Comparison of ENCODE assay signal across 21 mouse cellular contexts in the genomic region with DNA sequence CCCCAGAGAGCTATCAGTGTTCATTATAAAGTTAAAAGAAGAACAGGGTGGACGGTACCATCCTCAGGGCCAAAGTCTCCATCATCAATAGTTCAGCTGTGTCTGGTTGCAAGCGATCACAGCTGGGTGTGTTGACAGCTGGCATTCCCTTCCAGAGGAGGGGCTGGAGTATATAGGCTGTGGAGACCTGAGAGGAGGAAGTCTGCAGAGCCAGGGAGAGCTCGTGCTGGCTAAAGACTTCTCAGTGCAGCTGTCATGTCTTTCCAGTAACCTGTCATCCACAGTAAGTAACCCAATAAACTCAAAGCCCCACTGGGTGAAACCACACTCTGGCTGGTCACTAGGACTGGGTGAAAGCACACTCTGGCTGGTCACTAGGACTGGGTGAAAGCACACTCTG.
DNase-seq lines count a peak whose midpoint lies in the region; ATAC-seq and TF ChIP-seq lines count a peak whose summit lies in the region.
"Had no signal": no experiment of that assay in that cellular context is flagged by ENCODE, and none has a peak within 500 bp of the region (broad histone marks: within the 10 kb centered on the region; RNA-seq: fewer than 3 reads in every experiment).

No protein-coding gene starts in this region.

- no peak for TF ChIP-seq POLR2A in myocyte (IDR thresholded peaks at IDR 0.05; ENCODE audit: insufficient read length, low read depth)

- peaks cover 34% of the 10 kb centered on the region for H3K36me3 ChIP-seq in heart, embryonic 14.5 days (ENCODE audit: control insufficient read depth, insufficient read depth, low read length)
- H3K36me3 ChIP-seq in lung, postnatal 0 days (ENCODE audit: insufficient read depth, low read length) = no peaks in the 10 kb centered on the region
- peaks cover 3% of the 10 kb centered on the region for H3K36me3 ChIP-seq in myocyte (ENCODE audit: control insufficient read depth, insufficient read depth)
- H3K36me3 ChIP-seq: intestine, embryonic 15.5 days had no signal

- H3K27me3 ChIP-seq in heart, embryonic 14.5 days (ENCODE audit: control insufficient read depth, insufficient read depth, low read length) = no peaks in the 10 kb centered on the region
- no peaks in the 10 kb centered on the region for H3K27me3 ChIP-seq in lung, postnatal 0 days (replicated peaks; ENCODE audit: insufficient read depth, low read length)
- no peaks in the 10 kb centered on the region for H3K27me3 ChIP-seq in myocyte (ENCODE audit: control insufficient read depth, insufficient read depth, insufficient read length)
- H3K27me3 ChIP-seq: hindbrain, embryonic 15.5 days; intestine, embryonic 15.5 days; liver, embryonic 13.5 days; stomach, embryonic 15.5 days had no signal

- WGBS in heart, embryonic 14.5 days = 17% methylated on average over 3 of the region's 3 CpGs
- 62% methylated on average over 3 of the region's 3 CpGs for WGBS in lung, postnatal 0 days

- peak; percentile 15 for DNase-seq in gastrocnemius, adult 18-20 months (ENCODE audit: low spot score)
- DNase-seq in gastrocnemius, postnatal 10 days = no peak
- no peak for DNase-seq in heart, adult 9 months (ENCODE audit: low spot score in 2 of 2)
- DNase-seq in lung, postnatal 0 days (ENCODE audit: low spot score) = peak; percentile 13
- DNase-seq in lung, postnatal 4 days = no peak
- no peak for DNase-seq in spleen, adult 12 weeks (ENCODE audit: low spot score)
- DNase-seq: cerebellum, adult 2 months; kidney, adult 9 months; kidney, postnatal 25 days; left cerebral cortex, postnatal 4 days; liver, embryonic 13.5 days; lung, postnatal 36 days; right cerebral cortex, postnatal 25 days; thymus, adult 2 months had no signal

- H3ac ChIP-seq in myocyte (ENCODE audit: control insufficient read depth, insufficient read length) = no peak overlapping the region

- H3K4me2 ChIP-seq in heart, embryonic 14.5 days (ENCODE audit: low read length) = no peak overlapping the region
- H3K4me2 ChIP-seq in lung, postnatal 0 days (replicated peaks; ENCODE audit: low read depth, low read length) = no peak overlapping the region
- peak overlapping the region; percentile 34 for H3K4me2 ChIP-seq in myocyte (ENCODE audit: low read depth)
- H3K4me2 ChIP-seq: hindbrain, embryonic 15.5 days; intestine, embryonic 15.5 days; liver, embryonic 13.5 days; stomach, embryonic 15.5 days had no signal

- no peak for TF ChIP-seq EP300 in lung, postnatal 0 days (IDR thresholded peaks at IDR 0.05)

- H3K9ac ChIP-seq in heart, embryonic 14.5 days (ENCODE audit: low read length) = no peak overlapping the region
- no peak overlapping the region for H3K9ac ChIP-seq in lung, postnatal 0 days (replicated peaks; ENCODE audit: low read depth)
- H3K9ac ChIP-seq: hindbrain, embryonic 15.5 days; intestine, embryonic 15.5 days; liver, embryonic 13.5 days; stomach, embryonic 15.5 days had no signal

- no peak overlapping the region for H3K4me3 ChIP-seq in heart, embryonic 14.5 days (ENCODE audit: control insufficient read depth in 1 of 2, insufficient read depth in 1 of 2, low read depth in 1 of 2, low read length in 2 of 2)
- H3K4me3 ChIP-seq in lung, postnatal 0 days (ENCODE audit: low read depth, low read length) = no peak overlapping the region
- H3K4me3 ChIP-seq in myocyte = no peak overlapping the region
- H3K4me3 ChIP-seq: erythroblast, embryonic 14.5 days; hindbrain, embryonic 15.5 days; intestine, embryonic 15.5 days; liver, embryonic 13.5 days; stomach, embryonic 15.5 days had no signal

- no peaks in the 10 kb centered on the region for H3K79me2 ChIP-seq in myocyte (ENCODE audit: control insufficient read depth, insufficient read depth)

- H3K4me1 ChIP-seq in heart, embryonic 14.5 days (ENCODE audit: control insufficient read depth in 2 of 2, insufficient read depth in 2 of 2, low read length in 2 of 2) = peaks cover 22 to 41% of the 10 kb centered on the region in 2 experiments
- no peaks in the 10 kb centered on the region for H3K4me1 ChIP-seq in lung, postnatal 0 days (ENCODE audit: insufficient read depth, low read depth, low read length)
- H3K4me1 ChIP-seq: intestine, embryonic 15.5 days had no signal

- no peak overlapping the region for H3K27ac ChIP-seq in heart, embryonic 14.5 days (replicated peaks in 1 of 2; ENCODE audit: control insufficient read depth in 1 of 2, insufficient read depth in 1 of 2, low read depth in 2 of 2, low read length in 2 of 2)
- no peak overlapping the region for H3K27ac ChIP-seq in lung, postnatal 0 days (ENCODE audit: low read length)
- H3K27ac ChIP-seq: hindbrain, embryonic 15.5 days; intestine, embryonic 15.5 days; liver, embryonic 13.5 days; stomach, embryonic 15.5 days had no signal

- no peak for TF ChIP-seq CTCF in lung, postnatal 0 days (IDR thresholded peaks at IDR 0.05)

- no peaks in the 10 kb centered on the region for H3K9me3 ChIP-seq in heart, embryonic 14.5 days (ENCODE audit: control insufficient read depth, low read length)
- H3K9me3 ChIP-seq in lung, postnatal 0 days (ENCODE audit: low read length) = no peaks in the 10 kb centered on the region
- H3K9me3 ChIP-seq: hindbrain, embryonic 15.5 days; intestine, embryonic 15.5 days; liver, embryonic 13.5 days; stomach, embryonic 15.5 days had no signal

- 0 out of 2 replicates have a peak, but pooled peaks have one; percentile 43 for ATAC-seq in heart, embryonic 14.5 days (ENCODE audit: insufficient number of reproducible peaks, insufficient read depth, low FRiP score, low read depth)
- no peak for ATAC-seq in lung, postnatal 0 days
- ATAC-seq: intestine, embryonic 15.5 days; midbrain, embryonic 16.5 days had no signal

TF ChIP-seq in myocyte, 11 proteins besides CTCF, POLR2A, EP300 and RAD21:
- no peak for TF ChIP-seq E2F4 (IDR thresholded peaks at IDR 0.05; ENCODE audit: insufficient read depth)
- peak; percentile 69 for TF ChIP-seq TCF3 (IDR thresholded peaks at IDR 0.05; ENCODE audit: insufficient read length, low read depth)
- TF ChIP-seq CEBPB (IDR thresholded peaks at IDR 0.05; ENCODE audit: insufficient read depth, poor library complexity, severe bottlenecking) = no peak
- peak; percentile 72 to 86 (median 80) for TF ChIP-seq MYOD1 (IDR thresholded peaks at IDR 0.05; ENCODE audit: control insufficient read depth in 1 of 3, insufficient read length in 2 of 3, low read depth in 2 of 3)
- peak; percentile 36 to 84 (median 38) for TF ChIP-seq MYOG (IDR thresholded peaks at IDR 0.05; ENCODE audit: control insufficient read depth in 1 of 3, insufficient read depth in 1 of 3, insufficient read length in 2 of 3, low read depth in 2 of 3)
- peak; percentile 42 for TF ChIP-seq TCF12 (IDR thresholded peaks at IDR 0.05; ENCODE audit: insufficient read depth, poor library complexity, severe bottlenecking)
- TF ChIP-seq MAX (IDR thresholded peaks at IDR 0.05; ENCODE audit: low read depth) = no peak

Comparison
In these comparisons a context has a peak if more than half of its experiments do, and no peak if none do; other contexts are left out.
1. DNase-seq: peak in gastrocnemius, adult 18-20 months (single experiment) and lung, postnatal 0 days (single experiment); none in gastrocnemius, postnatal 10 days (single experiment), heart, adult 9 months (0 of 2), lung, postnatal 4 days (0 of 2) and spleen, adult 12 weeks (single experiment).